In genomic region chr14:118486349-118486748, GRCm38 (mm10) we compare ENCODE assay signal across 30 mouse cellular contexts.
A peak's percentile ranks its signal among the peaks of the same experiment; 100 is the strongest.
DNase-seq lines count a peak whose midpoint lies in the region; ATAC-seq and TF ChIP-seq lines count a peak whose summit lies in the region.
"Had no signal": no experiment of that assay in that cellular context is flagged by ENCODE, and none has a peak within 500 bp of the region (broad histone marks: within the 10 kb centered on the region; RNA-seq: fewer than 3 reads in every experiment).

No protein-coding gene starts in this region.

- ATAC-seq in neural tube, embryonic 13.5 days (ENCODE audit: low read depth): no peak; the same call in 1 of the 2 replicates
- ATAC-seq in forebrain, embryonic 12.5 days (ENCODE audit: low FRiP score): peak; percentile 64; the same call in 1 of the 2 replicates
- peak; percentile 63; the same call in 1 of the 2 replicates for ATAC-seq in forebrain, postnatal 0 days
- ATAC-seq: activated CD4-positive, CD25-positive, alpha-beta regulatory T cell, adult 4 months; intestine, embryonic 16.5 days; liver, embryonic 12.5 days; liver, postnatal 0 days had no signal

- H3K4me1 ChIP-seq in neural tube, embryonic 13.5 days (replicated peaks): peaks cover 14% of the 10 kb centered on the region
- peaks cover 11% of the 10 kb centered on the region for H3K4me1 ChIP-seq in forebrain, embryonic 12.5 days
- no peaks in the 10 kb centered on the region for H3K4me1 ChIP-seq in forebrain, postnatal 0 days (ENCODE audit: insufficient read depth)
- H3K4me1 ChIP-seq: embryonic facial prominence, embryonic 15.5 days; heart, embryonic 10.5 days; heart, embryonic 15.5 days; liver, embryonic 12.5 days; megakaryocyte, embryonic 14.5 days had no signal

- peaks cover 3% of the 10 kb centered on the region; the same call in 1 of the 2 replicates for H3K27me3 ChIP-seq in neural tube, embryonic 13.5 days
- H3K27me3 ChIP-seq in forebrain, embryonic 12.5 days: peaks cover 19% of the 10 kb centered on the region; the same call in 1 of the 2 replicates
- H3K27me3 ChIP-seq in forebrain, postnatal 0 days (ENCODE audit: insufficient read depth, low read length): peaks cover 10% of the 10 kb centered on the region; the same call in 1 of the 2 replicates
- H3K27me3 ChIP-seq: embryonic facial prominence, embryonic 15.5 days; heart, embryonic 15.5 days; liver, embryonic 12.5 days; megakaryocyte, embryonic 14.5 days had no signal

- DNase-seq in neural tube, embryonic 10.5 days (ENCODE audit: extremely low spot score, low spot score): no peak
- DNase-seq in forebrain, postnatal 0 days: no peak
- DNase-seq in testis, postnatal 14 days (ENCODE audit: low spot score): no peak
- no peak for DNase-seq in heart, adult 8-10 months (ENCODE audit: low spot score)
- DNase-seq: adrenal gland, adult 2 months; adrenal gland, postnatal 36 days; B cell, adult 2 months; cerebellum, adult 8-10 months; cerebellum, postnatal 25 days; heart, postnatal 36 days; kidney, adult 8-10 months; kidney, postnatal 4 days; liver, postnatal 0 days; lung, postnatal 4 days; right cerebral cortex, postnatal 4 days had no signal

- WGBS in neural tube, embryonic 13.5 days: 63% methylated on average over 11 of the region's 11 CpGs
- 37% methylated on average over 11 of the region's 11 CpGs for WGBS in forebrain, embryonic 12.5 days
- WGBS in forebrain, postnatal 0 days: 41% methylated on average over 11 of the region's 11 CpGs

- no peak overlapping the region for H3K9ac ChIP-seq in neural tube, embryonic 13.5 days
- no peak overlapping the region for H3K9ac ChIP-seq in forebrain, embryonic 12.5 days
- no peak overlapping the region for H3K9ac ChIP-seq in forebrain, postnatal 0 days
- H3K9ac ChIP-seq: embryonic facial prominence, embryonic 15.5 days; heart, embryonic 15.5 days; hindbrain, embryonic 15.5 days; limb, embryonic 13.5 days; liver, embryonic 12.5 days; liver, postnatal 0 days; midbrain, embryonic 12.5 days had no signal

- TF ChIP-seq CTCF in forebrain, postnatal 0 days (IDR thresholded peaks at IDR 0.05; ENCODE audit: low read depth): no peak

- no peaks in the 10 kb centered on the region for H3K9me3 ChIP-seq in neural tube, embryonic 13.5 days
- H3K9me3 ChIP-seq in forebrain, embryonic 12.5 days: no peaks in the 10 kb centered on the region
- no peaks in the 10 kb centered on the region for H3K9me3 ChIP-seq in forebrain, postnatal 0 days (ENCODE audit: low read length)
- H3K9me3 ChIP-seq: embryonic facial prominence, embryonic 10.5 days; embryonic facial prominence, embryonic 15.5 days; heart, embryonic 10.5 days; heart, embryonic 15.5 days; hindbrain, embryonic 15.5 days; limb, embryonic 13.5 days; liver, embryonic 12.5 days; midbrain, embryonic 12.5 days had no signal

- no peak overlapping the region for H3K4me2 ChIP-seq in neural tube, embryonic 13.5 days
- H3K4me2 ChIP-seq in forebrain, embryonic 12.5 days: no peak overlapping the region
- H3K4me2 ChIP-seq in forebrain, postnatal 0 days (ENCODE audit: low read depth): no peak overlapping the region
- H3K4me2 ChIP-seq: embryonic facial prominence, embryonic 15.5 days; heart, embryonic 15.5 days; hindbrain, embryonic 15.5 days; limb, embryonic 13.5 days; liver, embryonic 12.5 days; midbrain, embryonic 12.5 days had no signal

- peak overlapping the region; percentile 30 for H3K27ac ChIP-seq in neural tube, embryonic 13.5 days (replicated peaks)
- H3K27ac ChIP-seq in forebrain, embryonic 12.5 days: no peak overlapping the region
- no peak overlapping the region for H3K27ac ChIP-seq in forebrain, postnatal 0 days (ENCODE audit: low read depth, low read length)
- H3K27ac ChIP-seq: embryonic facial prominence, embryonic 10.5 days; embryonic facial prominence, embryonic 15.5 days; heart, embryonic 10.5 days; heart, embryonic 15.5 days; hindbrain, embryonic 15.5 days; kidney, postnatal 0 days; limb, embryonic 13.5 days; liver, embryonic 12.5 days; midbrain, embryonic 12.5 days; stomach, postnatal 0 days had no signal

- no peak overlapping the region for H3K4me3 ChIP-seq in neural tube, embryonic 13.5 days
- no peak overlapping the region for H3K4me3 ChIP-seq in forebrain, embryonic 12.5 days (replicated peaks)
- no peak overlapping the region for H3K4me3 ChIP-seq in forebrain, postnatal 0 days (ENCODE audit: low read depth, low read length)
- H3K4me3 ChIP-seq: embryonic facial prominence, embryonic 10.5 days; embryonic facial prominence, embryonic 15.5 days; heart, embryonic 10.5 days; heart, embryonic 15.5 days; hindbrain, embryonic 15.5 days; limb, embryonic 13.5 days; liver, embryonic 12.5 days; megakaryocyte, embryonic 14.5 days; midbrain, embryonic 12.5 days had no signal

- no peaks in the 10 kb centered on the region for H3K36me3 ChIP-seq in neural tube, embryonic 13.5 days
- H3K36me3 ChIP-seq in forebrain, embryonic 12.5 days (replicated peaks): no peaks in the 10 kb centered on the region
- no peaks in the 10 kb centered on the region for H3K36me3 ChIP-seq in forebrain, postnatal 0 days (ENCODE audit: insufficient read depth)
- H3K36me3 ChIP-seq: embryonic facial prominence, embryonic 10.5 days; embryonic facial prominence, embryonic 15.5 days; heart, embryonic 10.5 days; heart, embryonic 15.5 days; hindbrain, embryonic 15.5 days; limb, embryonic 13.5 days; midbrain, embryonic 12.5 days had no signal
